Mouse (Mus musculus) MEL (cell line): ENCODE results near the gene Cdh4. TPM values are rescaled to one million over a fixed set of nuclear protein-coding genes. Genes with fewer than 3 reads are reported as not detected.

Experiments
- DNase-seq: peaks from one replicate; pipeline ENCODE4 v3.0.0; 2011; ENCODE audit warnings: low read depth, low spot score
- H3K27ac ChIP-seq: 2 replicates; pipeline ENCODE4 v1.5.1; 2012; ENCODE audit warnings: low read depth, mild to moderate bottlenecking, control low read depth, low read length, moderate library complexity; ENCODE audit not compliant: control insufficient read depth
- H3K27me3 ChIP-seq, 2 experiments: fragments of 150-350 bp in 1 of 2; sonication (generic) in 1 of 2; 2 replicates each; pipeline ENCODE4 v1.6.1; 2012; ENCODE audit warnings: low read length in 2 of 2, mild to moderate bottlenecking in 2 of 2, improper control_type of control experiment in 1 of 2, moderate library complexity in 1 of 2; ENCODE audit not compliant: insufficient read depth in 2 of 2, control insufficient read depth in 1 of 2
- H3K36me3 ChIP-seq, 2 experiments: 2 replicates each; pipeline ENCODE4 v1.6.1; 2012 to 2014; ENCODE audit warnings: low read length in 2 of 2, improper control_type of control experiment in 1 of 2, inconsistent platforms in 1 of 2, mild to moderate bottlenecking in 1 of 2; ENCODE audit not compliant: insufficient read depth in 2 of 2, control insufficient read depth in 1 of 2
- H3K4me1 ChIP-seq, 2 experiments: fragments of 150-350 bp in 1 of 2; sonication (generic) in 1 of 2; 2 replicates each; pipeline ENCODE4 v1.6.1; 2012; ENCODE audit warnings: low read length in 2 of 2, improper control_type of control experiment in 1 of 2, mild to moderate bottlenecking in 1 of 2; ENCODE audit not compliant: insufficient read depth in 2 of 2, control insufficient read depth in 1 of 2
- H3K4me3 ChIP-seq, 2 experiments: fragments of 150-350 bp in 1 of 2; sonication (generic) in 1 of 2; 2 replicates each; pipeline ENCODE4 v1.5.1; 2012; ENCODE audit warnings: low read depth in 2 of 2, low read length in 2 of 2, mild to moderate bottlenecking in 2 of 2, moderate library complexity in 2 of 2, control low read depth in 1 of 2, improper control_type of control experiment in 1 of 2; ENCODE audit not compliant: control insufficient read depth in 1 of 2, insufficient read depth in 1 of 2
- H3K79me2 ChIP-seq: 2 replicates; pipeline ENCODE4 v1.6.1; 2012; ENCODE audit warnings: mild to moderate bottlenecking, low read length, moderate library complexity; ENCODE audit not compliant: control insufficient read depth, poor library complexity, insufficient read depth
- H3K9ac ChIP-seq: 2 replicates; pipeline ENCODE4 v1.6.1; 2012; ENCODE audit warnings: low read depth, mild to moderate bottlenecking, control low read depth, low read length, moderate library complexity; ENCODE audit not compliant: control insufficient read depth, poor library complexity, severe bottlenecking
- H3K9me3 ChIP-seq: fragments of 150-350 bp; sonication (generic); replicated peaks from 2 replicates; pipeline ENCODE4 v1.6.1; 2012; ENCODE audit warnings: mild to moderate bottlenecking, low read length, improper control_type of control experiment, moderate library complexity; ENCODE audit not compliant: insufficient read depth
- BHLHE40 ChIP-seq: IDR thresholded peaks from 2 replicates; pipeline ENCODE4 v1.6.1; 2012; ENCODE audit warnings: low read depth, mild to moderate bottlenecking, inconsistent platforms, low read length, improper control_type of control experiment, borderline replicate concordance
- CHD1 ChIP-seq: IDR thresholded peaks from 2 replicates; pipeline ENCODE4 v1.6.1; 2012; ENCODE audit warnings: low read depth, mild to moderate bottlenecking, inconsistent platforms, low read length, improper control_type of control experiment
- CHD2 ChIP-seq: IDR thresholded peaks from 2 replicates; pipeline ENCODE4 v1.6.1; 2011; ENCODE audit warnings: low read length, improper control_type of control experiment
- CTCF ChIP-seq, 3 experiments: IDR thresholded peaks in 2 of 3; conservative IDR thresholded peaks in 1 of 3; 2 replicates each; pipeline ENCODE4 v1.5.1; 2011 to 2012; ENCODE audit warnings: low read length in 3 of 3, low read depth in 2 of 3, mild to moderate bottlenecking in 2 of 3, improper control_type of control experiment in 1 of 3, inconsistent platforms in 1 of 3, mixed read lengths in 1 of 3, moderate library complexity in 1 of 3; ENCODE audit not compliant: control insufficient read depth in 1 of 3, insufficient read depth in 1 of 3, poor library complexity in 1 of 3, severe bottlenecking in 1 of 3
- GATA1 ChIP-seq: IDR thresholded peaks from 2 replicates; pipeline ENCODE4 v1.6.1; 2011; ENCODE audit warnings: low read depth, low read length, improper control_type of control experiment
- HCFC1 ChIP-seq: IDR thresholded peaks from 2 replicates; pipeline ENCODE4 v1.6.1; 2012; ENCODE audit warnings: low read depth, mild to moderate bottlenecking, inconsistent platforms, low read length, improper control_type of control experiment, moderate library complexity
- MAFK ChIP-seq: IDR thresholded peaks from 2 replicates; pipeline ENCODE4 v1.6.1; 2011; ENCODE audit warnings: low read depth, mild to moderate bottlenecking, low read length, improper control_type of control experiment, borderline replicate concordance
- MAX ChIP-seq: IDR thresholded peaks from 2 replicates; pipeline ENCODE4 v1.6.1; 2011; ENCODE audit warnings: low read length, improper control_type of control experiment
- MEF2A ChIP-seq: IDR thresholded peaks from 2 replicates; pipeline ENCODE4 v1.6.1; 2014; ENCODE audit warnings: low read depth, mild to moderate bottlenecking, inconsistent platforms, low read length, improper control_type of control experiment; ENCODE audit not compliant: poor library complexity, insufficient replicate concordance, severe bottlenecking; ENCODE audit errors: extremely low read depth
- MXI1 ChIP-seq: IDR thresholded peaks from 2 replicates; pipeline ENCODE4 v1.6.1; 2011; ENCODE audit warnings: mild to moderate bottlenecking, low read depth, low read length, improper control_type of control experiment
- MYB ChIP-seq: IDR thresholded peaks from 2 replicates; pipeline ENCODE4 v1.6.1; 2011; ENCODE audit warnings: mild to moderate bottlenecking, low read depth, low read length, improper control_type of control experiment
- MYC ChIP-seq: IDR thresholded peaks from 2 replicates; pipeline ENCODE4 v1.6.1; 2011; ENCODE audit warnings: low read depth, mild to moderate bottlenecking, low read length, improper control_type of control experiment, moderate library complexity
- NRF1 ChIP-seq: IDR thresholded peaks from 2 replicates; pipeline ENCODE4 v1.6.1; 2014; ENCODE audit warnings: low read depth, mild to moderate bottlenecking, inconsistent platforms, low read length, improper control_type of control experiment, moderate library complexity; ENCODE audit not compliant: poor library complexity, insufficient read depth, severe bottlenecking
- POLR2AphosphoS2 ChIP-seq: IDR thresholded peaks from 2 replicates; pipeline ENCODE4 v1.6.1; 2011; ENCODE audit warnings: low read length, improper control_type of control experiment
- POLR2AphosphoS5 ChIP-seq: IDR thresholded peaks from 2 replicates; pipeline ENCODE4 v1.6.1; 2012; ENCODE audit warnings: low read depth, borderline replicate concordance, mild to moderate bottlenecking, inconsistent platforms, low read length, moderate library complexity, mixed read lengths
- TAL1 ChIP-seq: IDR thresholded peaks from 2 replicates; pipeline ENCODE4 v1.6.1; 2012; ENCODE audit warnings: mild to moderate bottlenecking, inconsistent platforms, low read length, moderate library complexity, mixed read lengths
- TBP ChIP-seq: IDR thresholded peaks from 2 replicates; pipeline ENCODE4 v1.8.0; 2011; ENCODE audit warnings: low read depth, low read length, improper control_type of control experiment
- UBTF ChIP-seq: IDR thresholded peaks from 2 replicates; pipeline ENCODE4 v1.6.1; 2012; ENCODE audit warnings: low read depth, mild to moderate bottlenecking, inconsistent platforms, low read length, improper control_type of control experiment, moderate library complexity, borderline replicate concordance; ENCODE audit not compliant: insufficient read depth
- USF2 ChIP-seq, 2 experiments: IDR thresholded peaks; 2 replicates each; pipeline ENCODE4 v1.6.1; 2011 to 2012; ENCODE audit warnings: improper control_type of control experiment in 2 of 2, low read length in 2 of 2, borderline replicate concordance in 1 of 2, inconsistent platforms in 1 of 2, low read depth in 1 of 2, mild to moderate bottlenecking in 1 of 2; ENCODE audit not compliant: insufficient read depth in 1 of 2
- ZC3H11A ChIP-seq: IDR thresholded peaks from 2 replicates; pipeline ENCODE4 v1.6.1; 2012; ENCODE audit warnings: low read depth, mild to moderate bottlenecking, inconsistent platforms, low read length, improper control_type of control experiment
- ZKSCAN1 ChIP-seq: IDR thresholded peaks from 2 replicates; pipeline ENCODE4 v1.6.1; 2012; ENCODE audit warnings: low read depth, mild to moderate bottlenecking, inconsistent platforms, low read length, improper control_type of control experiment, moderate library complexity
- ZMIZ1 ChIP-seq: IDR thresholded peaks from 2 replicates; pipeline ENCODE4 v1.6.1; 2012; ENCODE audit warnings: low read depth, mild to moderate bottlenecking, inconsistent platforms, low read length, improper control_type of control experiment, moderate library complexity
- polyA plus RNA-seq, 2 experiments: library from polyadenylated mRNA; stranded (reverse) in 1 of 2; unstranded in 1 of 2; fragments of >175 nt in 1 of 2; fragments of >200 nt in 1 of 2; gene quantifications; 2 replicates each; pipeline versions ENCODE4 v1.2.1 to v1.2.4; 2012; ENCODE audit warnings: low replicate concordance in 2 of 2, low read depth in 1 of 2; ENCODE audit not compliant: insufficient read length in 2 of 2, insufficient read depth in 1 of 2, missing spikeins in 1 of 2
- total RNA-seq: library from RNA; depleted of rRNA; stranded (reverse); fragments of 300-350 nt; gene quantifications from 2 replicates; pipeline ENCODE4 v1.2.3, GENCODE M21; 2012

Cdh4 gene
- total and polyA plus RNA-seq, 3 experiments = not detected

DNA sequence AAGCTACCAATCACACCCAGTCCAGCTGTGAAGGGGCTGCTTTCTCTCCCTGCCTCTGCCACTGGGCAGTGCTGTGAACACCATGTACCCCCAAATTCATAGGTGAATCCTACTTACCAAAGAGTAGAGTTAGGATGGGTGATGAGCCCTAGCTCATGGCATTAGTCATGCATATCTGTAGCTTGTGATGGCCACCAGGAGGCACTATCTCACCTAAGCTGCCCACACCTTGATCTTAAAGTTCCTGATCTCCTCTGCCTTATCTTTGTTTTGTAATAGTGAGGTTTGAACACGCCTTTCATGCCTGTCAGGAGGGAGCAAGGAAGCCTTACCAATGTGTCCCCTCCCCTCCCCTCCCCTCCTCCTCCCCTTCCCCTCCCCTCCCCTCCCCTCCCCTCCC is 134.0 kb downstream of the Cdh4 start:
- DNase-seq = no peak
- Histone ChIP-seq H3K27ac (no peak overlapping the region), H3K36me3 (no peaks in the 10 kb centered on the region), H3K79me2 (no peaks in the 10 kb centered on the region), H3K27me3 (no peaks in the 10 kb centered on the region), H3K4me3 (no peak overlapping the region), H3K9ac (no peak overlapping the region), H3K4me1 (no peaks in the 10 kb centered on the region), H3K9me3 (no peaks in the 10 kb centered on the region)
- TF ChIP-seq ZKSCAN1 (no peak), POLR2AphosphoS5 (no peak), GATA1 (no peak), TBP (no peak), UBTF (no peak), MYB (no peak), CTCF (IDR thresholded peaks at IDR 0.05 in 2 of 3, conservative IDR thresholded peaks at IDR 0.05 in 1 of 3; ENCODE audit: control insufficient read depth in 1 of 3, insufficient read depth in 1 of 3, low read depth in 2 of 3, low read length in 3 of 3, poor library complexity in 1 of 3, severe bottlenecking in 1 of 3) (no peak), CHD2 (no peak), ZMIZ1 (no peak), HCFC1 (no peak), ZC3H11A (no peak), MYC (no peak), CHD1 (no peak), MAFK (no peak), USF2 (IDR thresholded peaks at IDR 0.05; ENCODE audit: borderline replicate concordance in 1 of 2, insufficient read depth in 1 of 2, low read depth in 1 of 2, low read length in 2 of 2) (no peak), MAX (no peak)

DNA sequence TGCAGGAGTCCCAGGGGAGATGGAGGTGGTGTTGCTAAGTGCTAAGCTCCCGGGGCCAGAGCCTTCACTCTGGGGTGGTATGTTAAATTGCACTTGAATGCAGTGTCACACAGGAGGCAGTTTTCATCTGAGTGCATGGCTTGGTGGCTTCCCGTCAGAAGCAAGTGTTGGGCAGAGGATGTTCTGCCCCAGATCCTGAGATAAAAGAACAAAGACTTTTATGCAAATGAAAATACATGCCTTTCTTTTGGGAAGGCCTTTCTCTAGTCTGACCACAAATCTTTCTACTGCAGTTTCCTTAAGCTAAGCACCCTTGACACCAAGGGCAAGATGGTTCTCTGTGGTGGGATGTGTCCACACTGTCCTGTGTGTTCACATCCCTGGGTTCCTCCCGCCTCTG is 136.1 kb downstream of the Cdh4 start:
- TF ChIP-seq POLR2AphosphoS2 (no peak), TBP (no peak), BHLHE40 (no peak), MYB (no peak), USF2 (IDR thresholded peaks at IDR 0.05; ENCODE audit: borderline replicate concordance in 1 of 2, insufficient read depth in 1 of 2, low read depth in 1 of 2, low read length in 2 of 2) (no peak), MEF2A (no peak), MXI1 (no peak), MYC (no peak), TAL1 (no peak), NRF1 (no peak), ZMIZ1 (no peak)
- TF ChIP-seq, all 39 proteins: peak for 0
- Histone ChIP-seq H3K36me3 (no peaks in the 10 kb centered on the region), H3K27me3 (no peaks in the 10 kb centered on the region), H3K79me2 (no peaks in the 10 kb centered on the region), H3K4me1 (no peaks in the 10 kb centered on the region), H3K27ac (no peak overlapping the region), H3K4me3 (no peak overlapping the region), H3K9ac (no peak overlapping the region), H3K9me3 (no peaks in the 10 kb centered on the region)
- no peak for DNase-seq
